Mouse (Mus musculus) thymus, adult 2 months (tissue): ENCODE data around the gene Dnal4.

Experiments used
- CTCF ChIP-seq: fragments of 200-500 bp; IDR thresholded peaks from 2 replicates; pipeline ENCODE4 v1.5.1; 2012; ENCODE audit warnings: mild to moderate bottlenecking, control low read depth, low read length, moderate library complexity, borderline replicate concordance; ENCODE audit not compliant: control insufficient read depth, poor library complexity, insufficient read depth; ENCODE audit errors: extremely low read depth
- POLR2A ChIP-seq: fragments of 200-500 bp; IDR thresholded peaks from 2 replicates; pipeline ENCODE4 v1.6.1; 2012; ENCODE audit warnings: mild to moderate bottlenecking, low read length, control low read depth, moderate library complexity; ENCODE audit not compliant: control insufficient read depth, poor library complexity, insufficient read depth; ENCODE audit errors: extremely low read depth

GRCm38 (mm10) chr15:79777749-79778148 lies at the start of gene Dnal4:
- TF ChIP-seq CTCF (no peak), POLR2A (no peak)
